Mouse (Mus musculus) liver, embryonic 16.5 days (tissue): ENCODE measurements around the gene Pkd2l1. TPM values are rescaled to one million over a fixed set of nuclear protein-coding genes. Genes with fewer than 3 reads are reported as not detected.
"Not testable (repeated sequence)": the region's sequence is repeated elsewhere in the genome, so short reads cannot be mapped to it uniquely, and the experiment has no call there.

Experiments used
- ATAC-seq: fragments of 200-750 bp; cut with Nextera tagmentation; 2 replicates; pipeline ENCODE4 v1.8.0; 2017; ENCODE audit warnings: low read depth, mild to moderate bottlenecking, moderate number of reproducible peaks, moderate library complexity
- H3K27ac ChIP-seq: fragments of 300-500 bp; sonication (generic); 2 replicates; pipeline ENCODE4 v1.5.1; 2014; ENCODE audit warnings: mild to moderate bottlenecking, low read length
- H3K27me3 ChIP-seq: fragments of 300-500 bp; sonication (generic); 2 replicates; pipeline ENCODE4 v1.6.1; 2014; ENCODE audit warnings: low read depth, low read length, mixed read lengths; ENCODE audit not compliant: control insufficient read depth, insufficient read depth
- H3K36me3 ChIP-seq: fragments of 300-500 bp; sonication (generic); 2 replicates; pipeline ENCODE4 v1.6.1; 2014; ENCODE audit warnings: mild to moderate bottlenecking; ENCODE audit not compliant: control insufficient read depth, insufficient read depth
- H3K4me1 ChIP-seq: fragments of 300-500 bp; sonication (generic); 2 replicates; pipeline ENCODE4 v1.6.1; 2014; ENCODE audit warnings: low read depth, low read length, mixed read lengths; ENCODE audit not compliant: control insufficient read depth
- H3K4me2 ChIP-seq: fragments of 300-500 bp; sonication (generic); 2 replicates; pipeline ENCODE4 v1.6.1; 2014; ENCODE audit warnings: low read depth, low read length, mixed read lengths
- H3K4me3 ChIP-seq: fragments of 300-500 bp; sonication (generic); 2 replicates; pipeline ENCODE4 v1.5.1; 2014; ENCODE audit warnings: low read depth, mild to moderate bottlenecking, low read length
- H3K9ac ChIP-seq: fragments of 300-500 bp; sonication (generic); 2 replicates; pipeline ENCODE4 v1.6.1; 2014; ENCODE audit warnings: low read depth, low read length
- H3K9me3 ChIP-seq: fragments of 300-500 bp; sonication (generic); replicated peaks from 2 replicates; pipeline ENCODE4 v1.6.1; 2016; ENCODE audit warnings: low read length; ENCODE audit not compliant: control insufficient read depth
- WGBS: fragments of 180-500 bp; shearing (Covaris S2); extraction: QIAGEN DNeasy Blood & Tissue Kit; methylation state at CpG from one replicate; pipeline ENCODE4 v1.1.7; 2014; ENCODE audit not compliant: insufficient replicate concordance; 5-methylcytosine and 5-hydroxymethylcytosine counted together
- polyA plus RNA-seq: library from polyadenylated mRNA; unstranded; fragments of >200 nt; fragmentation: Nextera tagmentation; extraction: Ambion mirVana; gene quantifications from 2 replicates; pipeline ENCODE4 v1.2.1, GENCODE M21; 2015

Gene Pkd2l1
- polyA plus RNA-seq, 1 experiment from 2014 or later: not detected

DNA sequence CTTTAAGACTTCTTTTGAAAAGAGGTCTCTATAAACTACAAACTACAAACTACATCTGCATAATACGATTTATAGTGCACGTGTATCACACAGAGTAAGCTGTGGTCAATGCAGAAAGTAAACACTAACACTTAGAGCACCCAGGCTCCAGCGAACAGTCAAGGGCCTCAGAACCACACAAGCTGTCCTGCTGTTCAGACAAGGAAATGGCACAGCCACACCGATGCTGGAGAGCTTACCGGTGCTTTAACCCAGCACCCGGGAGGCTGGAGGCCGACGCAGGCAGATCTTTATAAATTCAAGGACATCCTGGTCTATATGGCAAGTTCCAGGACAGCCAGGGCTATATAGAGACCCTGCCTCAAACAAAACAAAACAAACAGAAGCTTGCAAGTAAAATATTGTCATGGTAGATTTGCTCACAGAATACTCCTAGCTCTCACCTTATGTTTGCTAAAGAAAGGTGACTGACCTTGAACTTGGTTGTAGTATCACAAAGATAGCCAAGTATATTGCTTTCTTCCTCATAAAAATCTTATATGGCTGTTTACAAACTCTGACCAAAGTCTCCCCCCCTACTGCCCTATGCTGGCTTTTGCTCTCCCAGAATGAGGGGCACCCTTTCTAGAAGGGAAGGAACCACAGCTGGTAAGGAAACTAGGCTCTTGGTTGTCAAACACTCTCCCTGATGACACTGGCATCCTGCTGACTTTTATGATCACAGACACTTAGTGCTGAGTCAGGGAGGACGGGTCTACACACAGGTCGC lies 64.3 kb downstream of the Pkd2l1 start:
- 0 out of 2 replicates have a peak overlapping the region, but pooled peaks have one; percentile 12 for H3K27ac ChIP-seq
- no peak for ATAC-seq

DNA sequence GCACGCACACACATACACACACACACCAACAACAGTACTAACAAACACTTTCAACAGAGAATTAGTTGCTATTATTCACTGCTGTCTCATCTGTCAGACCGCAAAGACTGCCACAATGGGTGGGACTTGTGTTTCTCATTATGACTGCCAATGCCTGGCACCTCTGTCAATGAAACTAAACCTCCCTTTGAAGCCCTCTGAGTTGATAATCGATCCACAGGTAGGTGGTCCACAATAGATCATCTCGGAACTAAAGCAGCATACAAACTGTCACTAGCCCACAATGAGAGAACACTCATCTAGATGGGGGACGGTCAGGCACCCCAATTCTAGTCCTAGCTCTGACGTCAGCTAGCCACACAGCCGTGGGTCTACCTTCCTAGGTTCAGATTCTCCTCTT lies 71.1 kb downstream of the Pkd2l1 start:
- Histone ChIP-seq H3K36me3 (peaks cover 44% of the 10 kb centered on the region), H3K4me1 (no peaks in the 10 kb centered on the region; the same call in 1 of the 2 replicates), H3K9ac (no peak overlapping the region), H3K27ac (no peak overlapping the region), H3K4me2 (no peak overlapping the region), H3K4me3 (no peak overlapping the region), H3K9me3 (no peaks in the 10 kb centered on the region), H3K27me3 (no peaks in the 10 kb centered on the region)
- WGBS: 78% methylated on average over 7 of the region's 7 CpGs
- no peak for ATAC-seq

More for the DNA sequence above, 64.3 kb downstream of the Pkd2l1 start:
- no peaks in the 10 kb centered on the region; the same call in 1 of the 2 replicates for H3K4me1 ChIP-seq
- H3K4me2 ChIP-seq: no peak overlapping the region
- H3K27me3 ChIP-seq: no peaks in the 10 kb centered on the region
- WGBS: 78% methylated on average over 10 of the region's 10 CpGs
- H3K9ac ChIP-seq: no peak overlapping the region
- peaks cover 45% of the 10 kb centered on the region for H3K36me3 ChIP-seq
- H3K4me3 ChIP-seq: no peak overlapping the region
- H3K9me3 ChIP-seq: no peaks in the 10 kb centered on the region

DNA sequence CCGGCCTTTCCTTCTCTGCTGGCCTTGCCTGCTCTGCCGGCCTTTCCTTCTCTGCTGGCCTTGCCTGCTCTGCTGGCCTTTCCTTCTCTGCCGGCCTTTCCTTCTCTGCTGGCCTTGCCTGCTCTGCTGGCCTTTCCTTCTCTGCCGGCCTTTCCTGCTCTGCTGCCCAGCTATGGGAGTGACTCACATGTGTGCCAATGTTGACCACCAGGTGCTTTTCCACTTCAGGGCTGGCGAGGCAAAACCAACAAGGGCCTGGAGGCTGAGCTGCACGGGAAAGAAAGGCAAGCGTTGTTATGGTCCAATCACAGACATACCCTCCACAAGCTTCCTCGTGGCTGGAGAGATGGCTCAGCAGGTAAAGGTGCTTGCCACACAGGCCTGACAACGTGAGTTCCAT lies 71.6 kb downstream of the Pkd2l1 start:
- H3K9ac ChIP-seq, H3K4me1 ChIP-seq, H3K27ac ChIP-seq, H3K27me3 ChIP-seq, H3K9me3 ChIP-seq, ATAC-seq, H3K4me3 ChIP-seq, H3K4me2 ChIP-seq: not testable (repeated sequence)
- 83% methylated on average over 7 of the region's 9 CpGs for WGBS
- peaks cover 44% of the 10 kb centered on the region for H3K36me3 ChIP-seq

DNA sequence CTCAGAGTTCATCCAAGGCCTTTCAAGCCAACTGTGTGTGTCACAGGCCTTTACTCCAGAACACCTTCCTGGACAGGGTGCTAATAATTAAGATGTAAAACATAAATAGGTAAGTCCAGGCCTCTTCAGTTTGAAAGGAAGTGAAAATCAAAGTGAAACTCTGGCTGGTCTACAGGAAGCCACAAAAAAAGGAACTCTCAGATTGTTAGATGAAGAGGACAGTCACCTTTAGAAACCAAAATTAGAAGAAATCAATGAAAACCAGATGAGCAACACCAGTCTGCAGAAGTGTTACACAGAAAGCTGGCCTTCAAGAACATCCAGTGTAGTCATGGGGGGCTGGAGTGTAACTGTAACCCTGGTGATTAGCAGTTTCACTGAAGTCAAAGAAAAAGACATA lies 74.4 kb downstream of the Pkd2l1 start:
- Histone ChIP-seq H3K4me3 (no peak overlapping the region), H3K4me2 (no peak overlapping the region), H3K4me1 (no peaks in the 10 kb centered on the region; the same call in 1 of the 2 replicates), H3K9me3 (no peaks in the 10 kb centered on the region), H3K27me3 (no peaks in the 10 kb centered on the region), H3K9ac (no peak overlapping the region), H3K27ac (no peak overlapping the region), H3K36me3 (peaks cover 35% of the 10 kb centered on the region)
- ATAC-seq: no peak

DNA sequence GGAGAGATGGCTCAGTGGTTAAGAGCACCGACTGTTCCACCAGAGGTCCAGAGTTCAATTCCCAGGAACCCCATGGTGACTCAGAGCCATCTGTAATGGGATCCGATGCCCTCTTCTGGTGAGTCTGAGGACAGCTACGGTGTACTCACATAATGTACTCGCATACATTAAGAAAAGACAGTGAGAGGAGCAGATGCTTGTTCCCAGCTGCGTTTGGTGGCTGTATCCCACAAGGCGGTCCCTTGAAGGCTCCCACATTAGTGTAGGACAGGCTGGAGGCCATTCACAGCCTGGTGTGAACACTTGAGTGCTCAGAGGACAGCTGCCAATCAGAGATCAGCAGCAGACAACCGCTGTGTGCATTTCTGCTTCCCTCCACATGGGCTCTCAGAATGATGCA lies 80.5 kb downstream of the Pkd2l1 start:
- Histone ChIP-seq H3K9me3 (no peaks in the 10 kb centered on the region), H3K4me1 (peaks cover 5% of the 10 kb centered on the region), H3K36me3 (peaks cover 26% of the 10 kb centered on the region), H3K4me3 (no peak overlapping the region), H3K9ac (no peak overlapping the region), H3K27me3 (no peaks in the 10 kb centered on the region), H3K27ac (no peak overlapping the region), H3K4me2 (no peak overlapping the region)
- 69% methylated on average over 7 of the region's 7 CpGs for WGBS
- ATAC-seq: no peak

DNA sequence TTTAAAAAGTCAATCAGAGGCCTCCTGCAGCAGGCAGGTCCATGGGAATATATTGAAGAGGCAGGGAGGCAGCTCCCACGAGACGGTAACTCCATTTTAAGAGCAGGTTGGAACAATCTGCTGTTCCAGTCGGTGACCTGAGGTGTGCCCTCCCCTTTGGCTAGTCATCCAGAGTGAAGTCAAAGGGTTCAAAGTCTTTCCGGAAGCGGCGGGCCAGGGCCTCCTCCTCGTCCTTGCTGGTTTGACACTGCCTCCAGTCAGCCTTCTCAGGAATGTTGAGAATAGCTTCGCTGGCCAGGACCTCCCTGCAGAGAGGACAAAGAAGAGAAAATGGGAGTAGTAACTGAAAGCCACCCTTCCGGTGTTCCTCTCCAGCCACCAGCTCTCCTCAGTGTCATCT lies 81.9 kb downstream of the Pkd2l1 start:
- no peak overlapping the region for H3K4me3 ChIP-seq
- no peaks in the 10 kb centered on the region for H3K27me3 ChIP-seq
- peak overlapping the region; percentile 62 for H3K27ac ChIP-seq
- peaks cover 26% of the 10 kb centered on the region for H3K36me3 ChIP-seq
- H3K9ac ChIP-seq: no peak overlapping the region
- no peaks in the 10 kb centered on the region for H3K9me3 ChIP-seq
- peaks cover 15% of the 10 kb centered on the region for H3K4me1 ChIP-seq
- WGBS: 78% methylated on average over 9 of the region's 9 CpGs
- ATAC-seq: no peak
- H3K4me2 ChIP-seq: no peak overlapping the region

DNA sequence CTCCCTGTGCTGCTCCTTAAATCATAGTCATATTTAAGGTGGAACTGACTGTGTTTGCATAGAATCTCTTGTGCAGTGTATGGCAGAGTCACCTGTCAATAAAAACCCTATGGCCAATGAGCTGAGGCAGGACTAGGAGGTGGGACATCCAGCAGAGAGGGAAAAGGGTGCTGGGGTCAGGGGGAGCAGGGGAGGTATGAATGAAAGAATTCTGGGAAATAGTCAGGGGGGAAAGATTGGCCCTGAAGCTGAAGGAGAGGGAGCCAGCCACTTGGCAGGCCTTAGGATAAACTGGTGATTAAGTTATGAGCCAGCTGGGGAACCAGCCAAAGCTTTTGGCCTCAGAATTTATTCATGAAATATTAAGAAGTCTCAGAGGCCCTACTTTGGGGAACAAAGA lies 83.2 kb downstream of the Pkd2l1 start:
- Histone ChIP-seq H3K4me3 (no peak overlapping the region), H3K4me1 (peaks cover 22% of the 10 kb centered on the region), H3K9me3 (no peaks in the 10 kb centered on the region), H3K9ac (no peak overlapping the region), H3K27ac (no peak overlapping the region), H3K36me3 (peaks cover 25% of the 10 kb centered on the region), H3K27me3 (no peaks in the 10 kb centered on the region), H3K4me2 (no peak overlapping the region)
- ATAC-seq: no peak

DNA sequence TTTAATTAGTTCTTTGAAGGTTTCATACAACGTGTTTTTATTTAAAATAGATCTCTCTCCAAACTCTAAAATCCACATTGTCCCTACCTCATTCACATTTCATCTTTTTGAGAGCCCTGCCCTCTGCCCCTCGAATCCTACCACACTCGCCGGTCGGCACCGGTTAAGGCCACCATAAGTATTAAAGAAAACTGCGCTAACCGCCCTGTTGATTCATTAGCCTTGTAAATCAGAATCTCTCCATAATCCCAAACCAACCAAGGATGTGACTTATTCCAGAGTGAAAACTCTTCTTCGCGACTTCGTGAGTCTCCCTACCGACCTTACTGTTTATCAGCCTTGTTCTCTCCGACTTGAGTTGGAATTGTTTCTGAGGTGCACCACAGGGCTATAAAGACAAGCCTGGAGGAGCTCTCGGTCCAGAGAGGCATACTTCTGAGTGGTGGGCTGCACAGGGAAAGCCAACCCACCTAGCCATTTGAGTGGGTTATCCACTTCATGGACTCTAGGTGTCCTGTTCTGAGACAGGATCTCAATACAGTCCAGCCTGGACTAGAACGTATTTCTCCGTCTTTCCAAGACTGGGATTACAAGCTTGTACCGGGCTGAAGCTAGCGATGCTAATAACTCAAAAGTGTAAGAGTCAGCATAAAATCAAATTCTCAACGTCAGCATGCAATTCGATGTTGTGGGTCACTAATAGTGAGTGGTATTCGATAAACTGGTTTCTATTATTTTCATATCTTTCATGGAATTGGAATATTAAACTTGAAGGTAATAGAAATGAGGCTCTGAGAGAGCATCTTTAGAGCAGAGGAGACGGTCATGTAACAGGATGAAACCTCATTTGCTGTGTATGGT lies 84.4 kb downstream of the Pkd2l1 start:
- Histone ChIP-seq H3K9ac (peak overlapping the region; percentile 97), H3K36me3 (peaks cover 13% of the 10 kb centered on the region), H3K9me3 (no peaks in the 10 kb centered on the region), H3K4me1 (peaks cover 22% of the 10 kb centered on the region), H3K27me3 (no peaks in the 10 kb centered on the region), H3K4me2 (peak overlapping the region; percentile 91), H3K4me3 (peak overlapping the region; percentile 90), H3K27ac (peak overlapping the region; percentile 0; the same call in 1 of the 2 replicates)
- no peak for ATAC-seq
- WGBS: 33% methylated on average over 22 of the region's 22 CpGs
